Mouse (Mus musculus) intestine, embryonic 16.5 days (tissue): ENCODE measurements around the gene Tmem110. TPM values are rescaled to one million over a fixed set of nuclear protein-coding genes. Genes with fewer than 3 reads are reported as not detected.

ENCODE experiments used
- ATAC-seq: fragments of 200-750 bp; cut with Nextera tagmentation; 2 replicates; pipeline ENCODE4 v1.8.0; 2017; ENCODE audit warnings: moderate TSS enrichment, moderate library complexity
- H3K27ac ChIP-seq: fragments of 300-500 bp; sonication (generic); 2 replicates; pipeline ENCODE4 v1.5.1; 2014; ENCODE audit warnings: mild to moderate bottlenecking, low read length
- H3K27me3 ChIP-seq: fragments of 300-500 bp; sonication (generic); replicated peaks from 2 replicates; pipeline ENCODE4 v1.6.1; 2014; ENCODE audit warnings: low read length, control low read depth, mixed read lengths; ENCODE audit not compliant: control insufficient read depth, insufficient read depth
- H3K36me3 ChIP-seq: fragments of 300-500 bp; sonication (generic); 2 replicates; pipeline ENCODE4 v1.6.1; 2014; ENCODE audit warnings: low read length, control low read depth; ENCODE audit not compliant: control insufficient read depth, insufficient read depth
- H3K4me1 ChIP-seq: fragments of 300-500 bp; sonication (generic); 2 replicates; pipeline ENCODE4 v1.6.1; 2014; ENCODE audit warnings: low read length, control low read depth, mixed read lengths; ENCODE audit not compliant: control insufficient read depth, insufficient read depth
- H3K4me2 ChIP-seq: fragments of 300-500 bp; sonication (generic); 2 replicates; pipeline ENCODE4 v1.6.1; 2014; ENCODE audit warnings: low read depth, low read length, control low read depth
- H3K4me3 ChIP-seq: fragments of 300-500 bp; sonication (generic); 2 replicates; pipeline ENCODE4 v1.5.1; 2014; ENCODE audit warnings: mild to moderate bottlenecking, low read length
- H3K9ac ChIP-seq: fragments of 300-500 bp; sonication (generic); 2 replicates; pipeline ENCODE4 v1.6.1; 2014; ENCODE audit warnings: low read depth, low read length
- H3K9me3 ChIP-seq: fragments of 300-500 bp; sonication (generic); 2 replicates; pipeline ENCODE4 v1.6.1; 2016; ENCODE audit warnings: low read length, control low read depth; ENCODE audit not compliant: control insufficient read depth
- WGBS: fragments of 180-500 bp; shearing (Covaris S2); extraction: QIAGEN DNeasy Blood & Tissue Kit; methylation state at CpG from one replicate; pipeline ENCODE4 v1.1.7; 2014; 5-methylcytosine and 5-hydroxymethylcytosine counted together
- polyA plus RNA-seq: library from polyadenylated mRNA; unstranded; fragments of >200 nt; fragmentation: Nextera tagmentation; extraction: Ambion mirVana; gene quantifications from 2 replicates; pipeline ENCODE4 v1.2.1, GENCODE M21; 2015

Gene Tmem110
- polyA plus RNA-seq, 1 experiment from 2014 or later, result 18.6 TPM

- WGBS, result 91% methylated on average over 6 of the region's 6 CpGs
- H3K27me3 ChIP-seq, result no peaks in the 10 kb centered on the region
- no peaks in the 10 kb centered on the region for H3K36me3 ChIP-seq
- no peaks in the 10 kb centered on the region for H3K9me3 ChIP-seq
- no peak overlapping the region for H3K4me2 ChIP-seq
- ATAC-seq, result no peak
- H3K4me3 ChIP-seq, result no peak overlapping the region
- H3K27ac ChIP-seq, result no peak overlapping the region
- H3K4me1 ChIP-seq, result no peaks in the 10 kb centered on the region
- H3K9ac ChIP-seq, result no peak overlapping the region
Observed at GRCm38 (mm10) chr14:30906001-30906400, 80.6 kb downstream of the Tmem110 start.

GRCm38 (mm10) chr14:30907814-30908265 lies 82.5 kb downstream of the Tmem110 start:
- Histone ChIP-seq H3K9ac (no peak overlapping the region), H3K4me3 (no peak overlapping the region), H3K4me2 (no peak overlapping the region), H3K27me3 (no peaks in the 10 kb centered on the region), H3K9me3 (no peaks in the 10 kb centered on the region), H3K36me3 (no peaks in the 10 kb centered on the region), H3K27ac (no peak overlapping the region), H3K4me1 (no peaks in the 10 kb centered on the region)
- 47% methylated on average over 3 of the region's 3 CpGs for WGBS
- peak; percentile 62 for ATAC-seq

DNA sequence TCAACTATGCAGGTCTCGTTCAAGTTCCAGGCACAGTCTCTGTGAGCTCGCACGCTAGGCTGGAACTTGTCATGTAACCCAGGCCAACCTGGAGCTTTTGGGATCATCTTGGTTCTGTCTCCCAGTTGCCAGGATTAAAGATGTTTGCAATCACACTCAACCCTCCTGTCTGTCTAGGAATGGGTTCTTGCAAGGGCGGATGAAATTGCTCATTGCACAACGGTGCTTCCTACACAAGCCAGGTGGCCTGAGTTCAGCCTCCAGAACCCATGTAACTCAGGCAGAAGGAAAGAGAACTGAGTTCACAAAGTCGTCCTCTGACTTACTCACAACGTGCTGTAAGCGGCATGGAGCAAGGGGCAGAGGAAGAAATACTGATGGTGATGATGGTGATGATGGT lies 85.8 kb downstream of the Tmem110 start:
- Histone ChIP-seq H3K4me2 (no peak overlapping the region), H3K27me3 (no peaks in the 10 kb centered on the region), H3K36me3 (no peaks in the 10 kb centered on the region), H3K4me3 (no peak overlapping the region), H3K27ac (no peak overlapping the region), H3K9me3 (no peaks in the 10 kb centered on the region), H3K4me1 (no peaks in the 10 kb centered on the region), H3K9ac (no peak overlapping the region)
- ATAC-seq, result no peak
- 88% methylated on average over 8 of the region's 8 CpGs for WGBS

- H3K9ac ChIP-seq, result no peak overlapping the region
- no peaks in the 10 kb centered on the region for H3K36me3 ChIP-seq
- no peak overlapping the region for H3K27ac ChIP-seq
- no peak overlapping the region for H3K4me3 ChIP-seq
- no peaks in the 10 kb centered on the region for H3K4me1 ChIP-seq
- no peaks in the 10 kb centered on the region for H3K9me3 ChIP-seq
- H3K4me2 ChIP-seq, result no peak overlapping the region
- H3K27me3 ChIP-seq, result no peaks in the 10 kb centered on the region
- WGBS, result 73% methylated on average over 8 of the region's 8 CpGs
- ATAC-seq, result peak; percentile 76
Observed at GRCm38 (mm10) chr14:30912641-30913040, 87.3 kb downstream of the Tmem110 start.

DNA sequence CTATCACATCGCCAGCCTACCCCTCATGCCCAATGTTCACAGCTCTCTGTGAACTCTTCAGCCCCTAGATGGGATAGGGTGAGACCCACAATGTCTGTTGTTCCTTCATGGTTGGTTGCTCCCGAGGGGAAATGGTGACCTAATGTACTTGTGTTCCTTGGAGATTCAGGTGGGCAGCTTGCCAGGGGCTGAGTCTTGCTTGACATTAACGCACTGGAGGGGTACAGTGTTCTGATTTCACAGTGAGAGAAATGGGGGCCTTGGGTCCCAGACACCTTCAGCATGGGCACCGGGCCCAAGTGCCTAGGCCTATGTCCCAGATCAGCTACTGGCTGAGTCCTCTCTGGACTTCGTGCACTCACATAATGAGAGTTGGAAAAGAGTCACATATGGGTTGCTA lies 88.0 kb downstream of the Tmem110 start:
- no peaks in the 10 kb centered on the region for H3K9me3 ChIP-seq
- no peak overlapping the region for H3K27ac ChIP-seq
- H3K36me3 ChIP-seq, result no peaks in the 10 kb centered on the region
- H3K9ac ChIP-seq, result no peak overlapping the region
- no peak for ATAC-seq
- no peaks in the 10 kb centered on the region for H3K4me1 ChIP-seq
- no peak overlapping the region for H3K4me3 ChIP-seq
- no peak overlapping the region for H3K4me2 ChIP-seq
- 84% methylated on average over 5 of the region's 5 CpGs for WGBS
- H3K27me3 ChIP-seq, result no peaks in the 10 kb centered on the region

DNA sequence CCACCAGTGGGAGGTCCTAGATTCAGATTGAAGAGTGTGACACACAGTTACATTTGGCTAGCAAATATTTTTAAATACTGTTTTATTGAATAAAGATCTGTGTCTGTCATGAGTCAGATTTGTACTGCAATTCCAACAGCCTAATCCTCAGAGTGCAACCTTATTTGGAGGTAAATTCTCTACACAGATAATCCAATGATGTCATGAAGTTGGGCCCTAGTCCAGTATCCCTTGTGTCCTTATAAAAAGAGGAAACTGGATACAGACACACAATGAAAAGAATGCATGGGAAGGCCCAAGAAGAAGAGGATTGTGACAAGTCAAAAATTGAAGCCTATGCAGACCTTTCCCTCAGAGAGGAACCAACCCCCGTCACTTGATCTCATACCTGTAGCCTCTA lies 91.1 kb downstream of the Tmem110 start:
- 0 out of 2 replicates have a peak, but pooled peaks have one; percentile 22 for ATAC-seq
- H3K27ac ChIP-seq, result no peak overlapping the region
- WGBS, result 68% methylated on average over 1 of the region's 1 CpGs

GRCm38 (mm10) chr14:30922053-30922670 lies 96.8 kb downstream of the Tmem110 start:
- Histone ChIP-seq H3K36me3 (no peaks in the 10 kb centered on the region), H3K4me1 (no peaks in the 10 kb centered on the region), H3K9me3 (no peaks in the 10 kb centered on the region), H3K27ac (no peak overlapping the region), H3K27me3 (no peaks in the 10 kb centered on the region), H3K4me3 (no peak overlapping the region), H3K9ac (no peak overlapping the region), H3K4me2 (no peak overlapping the region)
- WGBS, result 76% methylated on average over 5 of the region's 8 CpGs
- ATAC-seq, result no peak

More for the DNA sequence above, 91.1 kb downstream of the Tmem110 start:
- Histone ChIP-seq H3K9me3 (no peaks in the 10 kb centered on the region), H3K36me3 (no peaks in the 10 kb centered on the region), H3K4me1 (no peaks in the 10 kb centered on the region), H3K27me3 (no peaks in the 10 kb centered on the region), H3K4me3 (no peak overlapping the region), H3K9ac (no peak overlapping the region), H3K4me2 (no peak overlapping the region)

- WGBS, result 54% methylated on average over 6 of the region's 6 CpGs
- Histone ChIP-seq H3K4me3 (no peak within 1 kb of the TSS), H3K9me3 (no peaks in the 10 kb centered on the region), H3K4me1 (no peaks in the 10 kb centered on the region), H3K27me3 (no peaks in the 10 kb centered on the region), H3K36me3 (no peaks in the 10 kb centered on the region), H3K9ac (no peak within 1 kb of the TSS), H3K4me2 (no peak within 1 kb of the TSS), H3K27ac (no peak within 1 kb of the TSS)
- no peak for ATAC-seq
Observed at GRCm38 (mm10) chr14:30923375-30924105, 98.2 kb downstream of the Tmem110 start, which contains the start of gene Itih3. Itih3 (minus strand) TSS chr14:30923760.

DNA sequence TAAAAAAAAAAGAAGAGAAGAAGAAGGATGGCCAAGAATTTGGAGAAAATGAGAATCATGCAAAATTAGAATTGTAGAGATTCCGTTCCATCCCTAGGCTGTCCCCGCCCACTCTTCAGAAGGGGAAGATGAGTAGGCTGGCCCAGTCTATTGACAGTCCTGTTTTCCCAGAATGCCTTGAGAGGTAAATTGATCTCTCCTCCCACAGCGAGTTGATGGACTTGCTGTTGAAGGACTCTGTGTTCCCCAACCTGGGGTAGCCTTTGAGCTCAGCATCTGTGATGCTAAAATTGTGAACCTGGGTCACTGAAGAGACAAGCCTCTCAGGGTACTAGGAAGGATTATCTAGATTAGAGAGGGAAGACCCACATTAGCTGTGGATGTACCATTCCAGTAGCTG lies 100.1 kb downstream of the Tmem110 start:
- no peak for ATAC-seq
- Histone ChIP-seq H3K4me1 (no peaks in the 10 kb centered on the region), H3K4me2 (no peak overlapping the region), H3K27ac (no peak overlapping the region), H3K36me3 (no peaks in the 10 kb centered on the region), H3K27me3 (no peaks in the 10 kb centered on the region), H3K4me3 (no peak overlapping the region), H3K9me3 (no peaks in the 10 kb centered on the region), H3K9ac (no peak overlapping the region)
- 88% methylated on average over 3 of the region's 3 CpGs for WGBS
